Mouse (Mus musculus) adrenal gland, postnatal 36 days (tissue): Measurements from ENCODE around the gene H2-D1. TPM values are rescaled to one million over a fixed set of nuclear protein-coding genes. Genes with fewer than 3 reads are reported as not detected.
"Not testable (repeated sequence)": the region's sequence is repeated elsewhere in the genome, so short reads cannot be mapped to it uniquely, and the experiment has no call there.

ENCODE experiments used
- DNase-seq, 2 experiments: peaks; one replicate each; pipeline ENCODE4 v3.0.0; 2021; ENCODE audit warnings: mixed read lengths in 1 of 2
- microRNA-seq: library from miRNA; unstranded; fragments of <30 nt; microRNA quantifications from one replicate; pipeline ENCODE4 v1.2.0, GENCODE M21; 2021
- total RNA-seq, 2 experiments: library from RNA; stranded (reverse); gene quantifications; 2 replicates each; pipeline ENCODE4 v1.2.3; 2021

The H2-D1 gene
- total RNA-seq, 2 experiments from 2014 or later: 170 to 266 TPM

- peak; percentile 79 to 84 for DNase-seq
These were observed 41.3 kb downstream of the H2-D1 start for GRCm38 (mm10) chr17:35303756-35304350.

- DNase-seq: no peak
These were observed 41.9 kb downstream of the H2-D1 start for GRCm38 (mm10) chr17:35304478-35304877.

GRCm38 (mm10) chr17:35304921-35305320 lies 42.4 kb downstream of the H2-D1 start:
- DNase-seq: not testable (repeated sequence)

Small RNA genes within 50 kb of the gene (microRNA-seq; reads per million reads assigned to microRNA genes)
- gene Mir6975: 0.75 reads per million
- 0.75 reads per million for gene Mir8094

Other genes starting within 250 kb of the H2-D1 start
- gene Vwa7, start 246.2 kb upstream of the H2-D1 start, total RNA-seq: under 1 TPM; 0.53 to 0.59 TPM
- gene Sapcd1, start 234.7 kb upstream of the H2-D1 start, total RNA-seq: 1 to 10 TPM in 1 of 2 experiments, under 1 TPM in 1; 0.82 to 1.3 TPM
- 1 to 10 TPM in 1 of 2 experiments, under 1 TPM in 1; 0.95 to 1.6 TPM for gene Msh5, start 216.0 kb upstream of the H2-D1 start, total RNA-seq
- gene Clic1, start 212.8 kb upstream of the H2-D1 start, total RNA-seq: 100 to 1,000 TPM in 1 of 2 experiments, 10 to 100 TPM in 1; 83.6 to 109 TPM
- gene Ddah2, start 203.7 kb upstream of the H2-D1 start, total RNA-seq: 10 to 100 TPM; 16.1 to 18.2 TPM
- under 1 TPM in 1 of 2 experiments, not detected in 1; 0.56 TPM for gene Ly6g6c, start 197.3 kb upstream of the H2-D1 start, total RNA-seq
- not detected for gene Mpig6b, start 196.5 kb upstream of the H2-D1 start, total RNA-seq
- gene Ly6g6e, start 185.8 kb upstream of the H2-D1 start, total RNA-seq: under 1 TPM in 1 of 2 experiments, not detected in 1; 0.50 TPM
- gene Ly6g6d, start 184.7 kb upstream of the H2-D1 start, total RNA-seq: under 1 TPM in 1 of 2 experiments, not detected in 1; 0.43 TPM
- gene Ly6g6f, start 177.1 kb upstream of the H2-D1 start, total RNA-seq: not detected
- 10 to 100 TPM; 73.9 to 89.4 TPM for gene Abhd16a, start 173.5 kb upstream of the H2-D1 start, total RNA-seq
- gene Ly6g5c, start 154.5 kb upstream of the H2-D1 start, total RNA-seq: not detected
- under 1 TPM; 0.26 to 0.43 TPM for gene Ly6g5b, start 147.3 kb upstream of the H2-D1 start, total RNA-seq
- gene Gpank1, start 141.3 kb upstream of the H2-D1 start, total RNA-seq: 10 to 100 TPM; 11.1 to 12.1 TPM
- gene Csnk2b, start 140.7 kb upstream of the H2-D1 start, total RNA-seq: 100 to 1,000 TPM; 207 to 209 TPM
- gene D17H6S53E, start 136.4 kb upstream of the H2-D1 start, total RNA-seq: 10 to 100 TPM; 25.0 to 29.5 TPM
- not detected for gene Apom, start 130.7 kb upstream of the H2-D1 start, total RNA-seq
- gene Bag6, start 127.6 kb upstream of the H2-D1 start, total RNA-seq: 100 to 1,000 TPM; 372 to 389 TPM
- 100 to 1,000 TPM; 212 to 261 TPM for gene Prrc2a, start 97.8 kb upstream of the H2-D1 start, total RNA-seq
- 1 to 10 TPM; 3.8 to 4.4 TPM for gene Aif1, start 86.7 kb upstream of the H2-D1 start, total RNA-seq
- gene Lst1, start 74.3 kb upstream of the H2-D1 start, total RNA-seq: 1 to 10 TPM; 4.4 to 4.8 TPM
- 1 to 10 TPM in 1 of 2 experiments, under 1 TPM in 1; 0.89 to 6.6 TPM for gene Ltb, start 68.3 kb upstream of the H2-D1 start, total RNA-seq
- under 1 TPM; 0.23 to 0.36 TPM for gene Tnf, start 60.7 kb upstream of the H2-D1 start, total RNA-seq
- gene Lta, start 57.4 kb upstream of the H2-D1 start, total RNA-seq: under 1 TPM; 0.36 to 0.40 TPM
- not detected for gene Gm16181, start 41.9 kb upstream of the H2-D1 start, total RNA-seq
- gene Atp6v1g2, start 29.1 kb upstream of the H2-D1 start, total RNA-seq: 1 to 10 TPM; 4.8 to 6.7 TPM
- gene Nfkbil1, start 26.9 kb upstream of the H2-D1 start, total RNA-seq: 10 to 100 TPM; 15.5 to 20.1 TPM
- 100 to 1,000 TPM; 199 to 225 TPM for gene Ddx39b, start 21.0 kb upstream of the H2-D1 start, total RNA-seq
- gene H2-Q1, start 57.7 kb downstream of the H2-D1 start, total RNA-seq: 1 to 10 TPM; 3.3 to 4.5 TPM
- 1 to 10 TPM; 1.4 to 1.9 TPM for gene H2-Q2, start 79.5 kb downstream of the H2-D1 start, total RNA-seq
- gene H2-Q4, start 116.9 kb downstream of the H2-D1 start, total RNA-seq: 10 to 100 TPM; 24.9 to 29.1 TPM
- 1 to 10 TPM; 2.4 to 6.2 TPM for gene H2-Q6, start 162.1 kb downstream of the H2-D1 start, total RNA-seq
- 1 to 10 TPM; 3.8 to 7.4 TPM for gene H2-Q7, start 176.4 kb downstream of the H2-D1 start, total RNA-seq
- 1 to 10 TPM; 7.5 to 8.7 TPM for gene H2-Q10, start 207.4 kb downstream of the H2-D1 start, total RNA-seq
- gene Pou5f1, start 243.3 kb downstream of the H2-D1 start, total RNA-seq: under 1 TPM in 1 of 2 experiments, not detected in 1; 0.23 TPM